Mouse (Mus musculus): ENCODE results near the gene Hist1h3b.

- TF ChIP-seq CTCF (IDR thresholded peaks at IDR 0.05; ENCODE audit: borderline replicate concordance, insufficient read depth, low read depth, low read length) (no peak), POLR2A (IDR thresholded peaks at IDR 0.05; ENCODE audit: borderline replicate concordance, insufficient read depth, low read length) (no peak)
Measured at GRCm38 (mm10) chr13:23766772-23767171, 14.7 kb downstream of the Hist1h3b start.
